Mouse (Mus musculus) C2C12 (cell line): Measurements from ENCODE around the gene Adora2a. TPM values are rescaled to one million over a fixed set of nuclear protein-coding genes. Genes with fewer than 3 reads are reported as not detected.
"Not testable (repeated sequence)": the region's sequence is repeated elsewhere in the genome, so short reads cannot be mapped to it uniquely, and the experiment has no call there.

ENCODE experiments used
- H3K27me3 ChIP-seq: one replicate; pipeline ENCODE4 v1.6.1; 2011; ENCODE audit not compliant: control insufficient read depth, insufficient read depth, insufficient read length
- H3K36me3 ChIP-seq: one replicate; pipeline ENCODE4 v1.6.1; 2011; ENCODE audit not compliant: control insufficient read depth, insufficient read depth
- H3K4me3 ChIP-seq: one replicate; pipeline ENCODE4 v1.5.1; 2011; ENCODE audit warnings: mild to moderate bottlenecking, control low read depth; ENCODE audit not compliant: poor library complexity, insufficient read depth, severe bottlenecking
- H3K79me2 ChIP-seq: one replicate; pipeline ENCODE4 v1.6.1; 2011; ENCODE audit not compliant: control insufficient read depth, insufficient read depth
- H3K79me3 ChIP-seq: one replicate; pipeline ENCODE4 v1.6.1; 2011; ENCODE audit warnings: low read depth, control low read depth
- H3ac ChIP-seq: one replicate; pipeline ENCODE3; 2011; ENCODE audit warnings: low read depth; ENCODE audit not compliant: control insufficient read depth, insufficient read length
- CEBPB ChIP-seq: IDR thresholded peaks from one replicate; pipeline ENCODE4 v1.6.1; 2011; ENCODE audit warnings: low read depth, mild to moderate bottlenecking, control low read depth, moderate library complexity
- CTCF ChIP-seq: IDR thresholded peaks from one replicate; pipeline ENCODE4 v1.5.1; 2011; ENCODE audit not compliant: control insufficient read depth, insufficient read depth, insufficient read length
- FOSL1 ChIP-seq: IDR thresholded peaks from one replicate; pipeline ENCODE4 v1.8.0; 2011; ENCODE audit warnings: mild to moderate bottlenecking, low read length; ENCODE audit not compliant: poor library complexity, insufficient read depth, severe bottlenecking
- MAX ChIP-seq: IDR thresholded peaks from one replicate; pipeline ENCODE4 v1.6.1; 2011; ENCODE audit warnings: mild to moderate bottlenecking, control low read depth
- MYOD1 ChIP-seq: IDR thresholded peaks from one replicate; pipeline ENCODE4 v1.6.1; 2011; ENCODE audit warnings: low read depth; ENCODE audit not compliant: control insufficient read depth, insufficient read length
- MYOG ChIP-seq: IDR thresholded peaks from one replicate; pipeline ENCODE4 v1.6.1; 2011; ENCODE audit not compliant: control insufficient read depth, insufficient read length; ENCODE audit errors: extremely low read depth
- USF1 ChIP-seq: IDR thresholded peaks from one replicate; pipeline ENCODE4 v1.6.1; 2011; ENCODE audit warnings: low read depth, mild to moderate bottlenecking, control low read depth, moderate library complexity
- polyA plus RNA-seq: library from polyadenylated mRNA; unstranded; fragments of >200 nt; fragmentation: generic; extraction: Trizol; gene quantifications from one replicate; pipeline ENCODE4 v1.2.1, GENCODE M21; 2012; ENCODE audit warnings: missing spikeins

The Adora2a gene
- polyA plus RNA-seq, 1 experiment, result 0.66 TPM

- H3K79me2 ChIP-seq, result peaks cover 8% of the 10 kb centered on the region
- peaks cover 34% of the 10 kb centered on the region for H3K36me3 ChIP-seq
- H3K79me3 ChIP-seq, result peaks cover 3% of the 10 kb centered on the region
- TF ChIP-seq FOSL1 (no peak), MYOD1 (no peak), MAX (no peak), CTCF (no peak), CEBPB (no peak), USF1 (no peak), MYOG (no peak)
- H3ac ChIP-seq, result no peak overlapping the region
- no peak overlapping the region for H3K4me3 ChIP-seq
- no peaks in the 10 kb centered on the region for H3K27me3 ChIP-seq
These were observed 28.1 kb upstream of the Adora2a start for GRCm38 (mm10) chr10:75288579-75288978.

GRCm38 (mm10) chr10:75289392-75289791, 27.3 kb upstream of the Adora2a start:
- Histone ChIP-seq H3ac (no peak overlapping the region), H3K27me3 (no peaks in the 10 kb centered on the region), H3K36me3 (peaks cover 26% of the 10 kb centered on the region), H3K79me2 (peaks cover 8% of the 10 kb centered on the region), H3K79me3 (no peaks in the 10 kb centered on the region), H3K4me3 (no peak overlapping the region)
- TF ChIP-seq CEBPB, result no peak
- no peak for TF ChIP-seq MYOD1
- TF ChIP-seq MYOG, result no peak
- TF ChIP-seq CTCF, result no peak
- TF ChIP-seq FOSL1, result no peak
- TF ChIP-seq MAX, result no peak
- TF ChIP-seq USF1, result no peak

DNA sequence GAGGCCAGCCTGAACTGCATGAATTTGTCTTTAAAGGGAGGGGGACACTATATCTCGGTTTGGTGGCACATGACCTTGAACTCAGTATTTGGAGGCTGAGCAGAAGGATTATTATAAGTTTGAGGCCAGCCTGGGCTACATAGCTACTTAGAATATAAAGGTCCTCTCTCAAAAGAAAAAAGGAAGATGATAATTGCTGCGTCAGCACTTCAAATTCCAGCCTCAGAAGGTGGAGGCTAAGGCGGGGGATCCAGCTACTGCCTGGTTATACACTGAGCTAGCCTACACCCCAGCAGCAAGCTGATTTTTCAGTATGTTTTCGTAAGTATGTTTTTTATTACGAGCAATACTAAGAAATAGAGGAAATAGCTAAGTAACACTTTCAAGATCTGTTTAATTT, 26.0 kb upstream of the Adora2a start:
- peaks cover 28% of the 10 kb centered on the region for H3K36me3 ChIP-seq
- no peaks in the 10 kb centered on the region for H3K27me3 ChIP-seq
- no peaks in the 10 kb centered on the region for H3K79me3 ChIP-seq
- TF ChIP-seq MYOG (no peak), MYOD1 (no peak), FOSL1 (no peak), USF1 (no peak), CTCF (no peak), MAX (no peak), CEBPB (no peak)
- no peak overlapping the region for H3ac ChIP-seq
- peaks cover 8% of the 10 kb centered on the region for H3K79me2 ChIP-seq
- H3K4me3 ChIP-seq, result no peak overlapping the region

DNA sequence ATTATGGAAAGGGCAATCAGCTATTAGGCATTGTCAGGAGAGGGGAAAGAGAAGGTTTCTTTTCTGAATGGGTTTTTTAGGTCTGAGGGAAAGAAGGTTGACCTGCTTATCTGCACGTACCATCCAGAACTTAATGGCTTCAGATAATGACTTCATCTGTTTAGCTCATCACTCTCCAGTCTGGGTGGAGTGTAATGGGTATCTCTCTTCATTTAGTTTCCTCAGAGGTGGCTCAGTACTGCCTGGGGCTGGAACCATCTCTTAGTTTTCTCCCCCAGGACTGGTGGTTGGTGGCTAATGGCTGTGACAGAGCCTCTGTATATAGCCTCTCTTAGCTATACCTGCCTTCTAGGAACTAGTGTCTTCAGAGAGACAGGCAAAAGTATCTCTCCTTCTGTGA, 25.3 kb upstream of the Adora2a start:
- no peak for TF ChIP-seq CEBPB
- TF ChIP-seq CTCF, result no peak
- no peak for TF ChIP-seq MYOD1
- TF ChIP-seq USF1, result no peak
- TF ChIP-seq MYOG, result no peak
- no peak for TF ChIP-seq MAX
- TF ChIP-seq FOSL1, result no peak

DNA sequence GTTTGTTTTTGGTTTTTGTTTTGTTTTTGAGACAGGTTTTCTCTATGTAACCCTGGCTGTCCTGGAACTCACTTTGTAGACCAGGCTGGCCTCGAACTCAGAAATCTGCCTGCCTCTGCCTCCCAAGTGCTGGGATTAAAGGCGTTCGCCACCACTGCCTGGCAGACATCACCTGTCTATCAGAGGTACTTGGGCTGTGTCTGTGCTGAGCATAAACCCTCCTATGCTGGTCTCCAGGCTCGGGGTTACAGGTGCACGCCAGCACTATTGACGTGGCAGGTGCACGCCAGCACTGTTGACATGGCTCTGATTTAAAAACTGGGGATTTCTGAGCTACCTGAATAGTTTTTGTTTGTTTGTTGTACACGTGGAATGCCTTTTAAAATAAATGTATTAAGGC, 24.5 kb upstream of the Adora2a start:
- H3K4me3 ChIP-seq, result not testable (repeated sequence)
- peaks cover 34% of the 10 kb centered on the region for H3K36me3 ChIP-seq

More for the DNA sequence above, 25.3 kb upstream of the Adora2a start:
- peaks cover 8% of the 10 kb centered on the region for H3K79me2 ChIP-seq
- no peaks in the 10 kb centered on the region for H3K27me3 ChIP-seq
- peaks cover 30% of the 10 kb centered on the region for H3K36me3 ChIP-seq
- H3K79me3 ChIP-seq, result no peaks in the 10 kb centered on the region
- H3ac ChIP-seq, result no peak overlapping the region
- H3K4me3 ChIP-seq, result no peak overlapping the region

GRCm38 (mm10) chr10:75293288-75293687, 23.4 kb upstream of the Adora2a start:
- Histone ChIP-seq H3K27me3 (no peaks in the 10 kb centered on the region), H3K4me3 (no peak overlapping the region), H3K79me3 (no peaks in the 10 kb centered on the region), H3ac (no peak overlapping the region), H3K36me3 (peaks cover 43% of the 10 kb centered on the region), H3K79me2 (no peaks in the 10 kb centered on the region)
- TF ChIP-seq MAX (no peak), USF1 (no peak), CEBPB (no peak), MYOG (no peak), CTCF (no peak), FOSL1 (no peak), MYOD1 (no peak)

More for the DNA sequence above, 24.5 kb upstream of the Adora2a start:
- H3K79me2 ChIP-seq, H3K27me3 ChIP-seq, H3ac ChIP-seq, H3K79me3 ChIP-seq: not testable (repeated sequence)
